Mouse (Mus musculus) thymus, adult 18-20 months (tissue): ENCODE measurements around the gene Nr3c2.

Experiments
- DNase-seq, 2 experiments: peaks; one replicate each; pipeline ENCODE4 v3.0.0; 2022; ENCODE audit warnings: mixed read lengths in 2 of 2

Nr3c2 gene

DNA sequence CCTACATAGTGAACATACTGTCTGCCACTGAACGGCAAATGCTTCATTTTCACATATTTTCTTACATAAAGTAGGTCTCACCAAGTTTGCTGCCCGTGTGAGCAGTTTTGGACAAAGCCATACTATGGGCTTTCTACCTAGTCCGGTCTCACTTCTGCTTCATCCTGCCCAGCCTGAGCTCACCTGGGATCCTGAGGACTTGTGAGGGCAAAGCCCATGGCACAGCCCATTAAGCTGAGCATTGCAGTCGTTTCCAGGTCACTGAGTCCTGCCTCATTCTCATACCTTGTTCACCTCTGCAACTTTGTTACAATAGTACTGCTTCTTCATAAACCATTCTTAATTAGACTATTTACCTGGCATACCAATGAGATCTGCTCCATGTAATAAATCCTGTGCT lies 276.2 kb downstream of the Nr3c2 start:
- DNase-seq: no peak

- DNase-seq: no peak
Measured at GRCm38 (mm10) chr8:77176343-77176742, 277.1 kb downstream of the Nr3c2 start.

DNA sequence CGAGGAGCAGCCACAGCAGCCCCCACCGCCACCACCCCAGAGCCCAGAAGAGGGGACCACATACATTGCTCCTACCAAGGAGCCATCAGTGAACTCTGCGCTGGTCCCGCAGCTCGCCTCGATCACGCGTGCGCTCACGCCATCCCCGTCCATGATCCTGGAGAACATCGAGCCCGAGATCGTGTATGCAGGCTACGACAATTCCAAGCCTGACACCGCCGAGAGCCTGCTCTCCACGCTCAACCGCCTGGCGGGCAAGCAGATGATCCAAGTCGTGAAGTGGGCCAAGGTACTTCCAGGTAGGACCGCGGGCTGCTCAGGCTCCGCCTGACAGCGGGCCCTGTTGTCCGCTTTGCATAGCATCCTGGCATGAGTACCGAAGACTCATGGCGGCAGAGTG lies 286.6 kb downstream of the Nr3c2 start:
- DNase-seq: no peak

DNA sequence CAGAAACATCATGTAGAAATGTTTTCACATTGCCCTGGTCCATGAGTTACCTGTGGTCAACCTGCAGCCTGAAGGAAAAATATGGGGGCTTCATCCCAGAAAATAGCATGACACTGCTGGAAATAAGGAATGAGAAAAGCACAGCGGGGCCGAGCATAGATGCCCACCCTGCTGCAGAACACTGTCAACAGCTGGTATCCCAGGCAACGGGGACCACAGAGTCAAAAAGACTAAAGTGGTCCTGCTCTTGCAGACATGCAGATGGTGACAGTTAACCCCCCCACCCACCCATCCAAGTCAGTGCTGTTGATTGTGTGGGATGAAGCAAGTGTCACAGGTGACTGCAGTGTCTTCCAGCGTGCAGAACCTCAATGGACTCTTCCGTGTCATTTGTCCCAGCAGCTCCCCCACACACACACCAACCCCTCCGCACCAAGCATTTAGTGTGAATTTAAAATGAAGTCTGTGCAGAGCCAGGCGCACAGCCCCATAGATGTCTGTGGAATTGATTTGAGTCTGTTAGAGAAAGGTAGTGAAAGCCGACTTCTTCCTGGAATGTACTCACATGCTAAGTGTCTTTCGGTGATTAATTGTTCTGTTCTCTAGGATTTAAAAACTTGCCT lies 287.8 kb downstream of the Nr3c2 start:
- no peak for DNase-seq

GRCm38 (mm10) chr8:77187748-77188147 lies 288.5 kb downstream of the Nr3c2 start:
- no peak for DNase-seq

DNA sequence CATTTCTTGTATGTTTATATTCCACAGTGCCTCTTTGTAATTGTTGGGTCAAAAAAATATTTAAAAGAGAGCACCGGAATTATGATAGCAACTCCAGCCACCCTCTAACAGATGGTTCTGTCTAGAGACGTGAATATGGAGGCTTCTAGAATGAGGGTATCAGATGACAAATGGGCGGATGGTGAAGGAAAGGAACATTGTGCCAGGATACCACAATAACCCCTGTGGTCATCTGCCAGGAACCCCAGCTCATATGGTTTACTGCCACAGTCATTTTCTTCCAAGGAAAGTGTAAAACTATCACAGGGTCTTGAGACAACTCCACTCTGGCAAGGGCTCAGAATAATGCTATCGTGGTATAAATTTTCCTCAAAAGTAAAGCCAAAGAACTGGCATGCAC lies 289.1 kb downstream of the Nr3c2 start:
- no peak for DNase-seq

DNA sequence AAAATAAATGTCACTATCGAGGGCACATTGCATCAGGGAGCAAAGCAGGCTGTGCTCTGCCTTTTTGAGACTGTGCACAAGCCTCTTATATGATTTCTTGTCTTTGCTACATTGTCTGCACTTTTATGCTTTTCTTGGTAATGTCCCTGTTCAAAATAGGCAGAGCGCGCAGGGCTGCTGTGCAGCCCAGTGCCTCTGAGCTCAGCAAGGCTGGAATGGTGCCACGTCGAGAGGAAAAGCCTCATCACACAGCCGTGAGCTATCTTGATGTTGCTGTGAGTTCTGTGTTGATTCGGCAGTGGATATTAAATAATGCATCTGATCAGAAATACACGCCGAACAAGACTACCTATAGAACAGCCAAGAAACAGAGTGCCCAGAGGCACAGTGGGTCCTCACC lies 290.1 kb downstream of the Nr3c2 start:
- DNase-seq: no peak

- no peak for DNase-seq
Measured at GRCm38 (mm10) chr8:77190393-77190792, 291.2 kb downstream of the Nr3c2 start.

- DNase-seq: no peak
Measured at GRCm38 (mm10) chr8:77209297-77209696, 310.1 kb downstream of the Nr3c2 start.

GRCm38 (mm10) chr8:77213893-77214464 lies 314.7 kb downstream of the Nr3c2 start:
- no peak for DNase-seq

DNA sequence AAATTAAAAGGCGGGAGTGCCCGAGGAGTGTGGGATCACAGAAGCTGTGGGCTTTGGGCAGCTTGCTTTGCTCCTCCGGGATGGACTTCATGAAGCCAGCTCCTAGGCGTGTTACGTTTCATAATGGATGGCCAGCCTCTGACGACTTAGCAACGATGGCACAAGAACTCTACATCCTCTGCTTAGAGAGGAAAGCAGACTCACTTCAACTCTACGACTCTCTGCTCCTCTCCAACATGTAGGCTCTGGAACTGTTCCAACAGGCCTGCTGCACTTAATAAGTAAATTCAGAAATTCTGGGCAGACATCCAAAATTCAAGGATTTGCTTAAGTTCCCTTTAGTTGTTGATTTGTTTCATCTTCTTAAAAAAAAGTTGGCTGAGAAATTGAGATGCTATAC lies 315.4 kb downstream of the Nr3c2 start:
- DNase-seq: no peak

GRCm38 (mm10) chr8:77215191-77215590 lies 315.9 kb downstream of the Nr3c2 start:
- no peak for DNase-seq

DNA sequence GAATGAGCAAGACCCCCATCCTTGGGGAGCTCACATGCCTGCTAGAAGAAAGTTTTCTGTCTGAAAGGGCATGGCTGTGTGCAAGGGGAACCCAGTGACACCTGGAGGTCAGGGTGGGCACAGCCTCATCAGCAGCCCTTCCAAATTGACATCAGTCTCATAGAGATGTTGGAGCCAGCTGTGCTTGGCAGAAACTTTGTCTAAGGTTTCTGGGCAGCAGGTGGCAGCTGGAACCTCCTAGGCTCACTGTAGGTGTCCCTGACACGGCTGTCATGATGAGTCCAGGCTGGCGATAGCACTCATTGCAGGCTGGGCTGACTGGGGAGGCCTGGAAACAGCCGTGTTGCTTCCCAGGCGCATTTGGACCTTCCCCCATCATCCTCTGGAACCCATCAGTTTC lies 323.9 kb downstream of the Nr3c2 start:
- no peak for DNase-seq

- no peak for DNase-seq
Measured at GRCm38 (mm10) chr8:77227742-77228141, 328.5 kb downstream of the Nr3c2 start.

- no peak for DNase-seq
Measured at GRCm38 (mm10) chr8:77228688-77229087, 329.4 kb downstream of the Nr3c2 start.

- DNase-seq: no peak
Measured at GRCm38 (mm10) chr8:77231211-77231610, 332.0 kb downstream of the Nr3c2 start.

GRCm38 (mm10) chr8:77231834-77232233 lies 332.6 kb downstream of the Nr3c2 start:
- DNase-seq: no peak

DNA sequence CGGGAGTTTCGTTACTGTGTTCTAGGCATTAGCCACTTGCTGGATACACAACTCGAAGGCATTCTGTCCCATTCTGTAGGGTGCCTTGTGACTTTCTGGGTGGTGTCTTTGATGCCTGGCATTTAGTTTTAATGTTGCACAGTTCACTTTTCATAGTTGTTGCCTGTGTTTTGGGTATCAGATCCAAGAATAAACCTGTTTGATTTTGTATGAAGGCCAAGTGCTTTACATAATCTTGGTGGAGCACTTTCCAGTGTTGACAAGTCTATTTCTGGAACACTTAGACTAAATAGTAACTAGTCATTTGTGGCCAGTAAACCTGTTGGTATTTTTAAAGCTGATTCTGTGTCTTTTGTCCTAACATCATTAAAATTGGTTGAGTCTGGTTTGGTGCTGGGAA lies 333.2 kb downstream of the Nr3c2 start:
- DNase-seq: no peak

GRCm38 (mm10) chr8:77236701-77237100 lies 337.5 kb downstream of the Nr3c2 start:
- no peak for DNase-seq

- DNase-seq: no peak
Measured at GRCm38 (mm10) chr8:77239462-77239861, 340.2 kb downstream of the Nr3c2 start.

GRCm38 (mm10) chr8:77241381-77241780 lies 342.1 kb downstream of the Nr3c2 start:
- DNase-seq: no peak

GRCm38 (mm10) chr8:77250094-77250493 lies 350.9 kb downstream of the Nr3c2 start:
- no peak for DNase-seq

GRCm38 (mm10) chr8:77251134-77251533 lies 351.9 kb downstream of the Nr3c2 start:
- no peak for DNase-seq

DNA sequence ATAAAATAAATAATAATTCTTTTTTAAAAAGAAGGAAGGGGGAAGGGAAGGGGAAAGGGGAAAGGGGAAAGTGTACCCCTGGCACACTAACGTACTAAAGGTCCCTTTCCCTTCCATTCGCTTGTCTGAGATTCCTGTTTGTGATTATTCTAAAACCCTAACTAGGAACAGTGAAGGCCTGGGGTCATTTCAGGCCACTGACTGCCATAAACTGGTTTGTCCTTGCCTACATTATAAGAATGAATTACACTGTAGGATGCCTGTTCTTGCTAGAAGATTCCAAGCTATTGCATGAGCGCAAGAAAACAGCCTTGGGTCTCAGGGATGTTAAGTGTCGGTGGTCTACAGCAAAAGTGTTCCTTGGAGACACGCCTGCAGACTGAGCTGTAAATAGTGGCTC lies 355.2 kb downstream of the Nr3c2 start:
- no peak for DNase-seq

GRCm38 (mm10) chr8:77256450-77257084 lies 357.3 kb downstream of the Nr3c2 start:
- no peak for DNase-seq
